Comparison of ENCODE assay signal across 8 mouse cellular contexts in genomic region chr2:3418883-3419431, GRCm38 (mm10). TPM values are rescaled to one million over a fixed set of nuclear protein-coding genes. Genes with fewer than 3 reads are reported as not detected.
DNase-seq lines count a peak whose midpoint lies in the region; ATAC-seq and TF ChIP-seq lines count a peak whose summit lies in the region.

No protein-coding gene starts in this region.

- 1% methylated on average over 38 of the region's 38 CpGs for WGBS in heart, embryonic 12.5 days
- under 1% methylated on average over 38 of the region's 38 CpGs for WGBS in kidney, postnatal 0 days
- WGBS in liver, embryonic 11.5 days: 3% methylated on average over 38 of the region's 38 CpGs
- WGBS in stomach, embryonic 14.5 days: 1% methylated on average over 38 of the region's 38 CpGs

- no peaks in the 10 kb centered on the region for H3K36me3 ChIP-seq in heart, embryonic 12.5 days
- H3K36me3 ChIP-seq in kidney, postnatal 0 days (ENCODE audit: insufficient read depth, low read length): no peaks in the 10 kb centered on the region
- H3K36me3 ChIP-seq in liver, embryonic 11.5 days (ENCODE audit: control insufficient read depth, insufficient read depth, low read length): no peaks in the 10 kb centered on the region
- H3K36me3 ChIP-seq in stomach, embryonic 14.5 days (ENCODE audit: control insufficient read depth, insufficient read depth, low read length): no peaks in the 10 kb centered on the region

- peaks cover 19% of the 10 kb centered on the region for H3K27me3 ChIP-seq in heart, embryonic 12.5 days (replicated peaks)
- no peaks in the 10 kb centered on the region for H3K27me3 ChIP-seq in kidney, postnatal 0 days (ENCODE audit: insufficient read depth, low read length)
- H3K27me3 ChIP-seq in liver, embryonic 11.5 days (replicated peaks; ENCODE audit: control insufficient read depth, insufficient read depth, low read length): no peaks in the 10 kb centered on the region; the same call in 1 of the 2 replicates
- no peaks in the 10 kb centered on the region for H3K27me3 ChIP-seq in stomach, embryonic 14.5 days (ENCODE audit: control insufficient read depth, insufficient read depth, low read length)

- peak; percentile 99 for DNase-seq in B cell, adult 2 months
- peak; percentile 94 for DNase-seq in brain, adult 2 months (ENCODE audit: low read depth, low spot score)
- DNase-seq in kidney, postnatal 0 days (ENCODE audit: low spot score): peak; percentile 95
- DNase-seq in liver, embryonic 11.5 days (ENCODE audit: low spot score): peak; percentile 91
- peak; percentile 95 for DNase-seq in naive thymus-derived CD4-positive, alpha-beta T cell, adult 2 months (ENCODE audit: low read depth)

- no peaks in the 10 kb centered on the region for H3K4me1 ChIP-seq in heart, embryonic 12.5 days (replicated peaks)
- H3K4me1 ChIP-seq in kidney, postnatal 0 days (replicated peaks; ENCODE audit: insufficient read depth, low read length): no peaks in the 10 kb centered on the region
- no peaks in the 10 kb centered on the region for H3K4me1 ChIP-seq in liver, embryonic 11.5 days (replicated peaks; ENCODE audit: control insufficient read depth, insufficient read depth, low read length)
- 0 out of 2 replicates have a peak, but pooled peaks cover 4% of the 10 kb centered on the region for H3K4me1 ChIP-seq in stomach, embryonic 14.5 days (ENCODE audit: control insufficient read depth, insufficient read depth, low read length)

- 0 out of 2 replicates have a peak, but pooled peaks have one; percentile 13 for TF ChIP-seq CTCF in kidney, postnatal 0 days (IDR thresholded peaks at IDR 0.05; ENCODE audit: low read depth)

- H3K9ac ChIP-seq in heart, embryonic 12.5 days: peak overlapping the region; percentile 67
- no peak overlapping the region for H3K9ac ChIP-seq in kidney, postnatal 0 days (ENCODE audit: low read depth, low read length)
- H3K9ac ChIP-seq in liver, embryonic 11.5 days (ENCODE audit: low read depth, low read length): peak overlapping the region; percentile 37; the same call in 1 of the 2 replicates
- no peak overlapping the region for H3K9ac ChIP-seq in stomach, embryonic 14.5 days (replicated peaks; ENCODE audit: low read depth, low read length)

- H3K27ac ChIP-seq in heart, embryonic 12.5 days (ENCODE audit: poor library complexity, severe bottlenecking): no peak overlapping the region
- H3K27ac ChIP-seq in kidney, postnatal 0 days: no peak overlapping the region
- no peak overlapping the region for H3K27ac ChIP-seq in liver, embryonic 11.5 days (ENCODE audit: low read depth, low read length)
- H3K27ac ChIP-seq in stomach, embryonic 14.5 days (ENCODE audit: low read length): no peak overlapping the region

- peak overlapping the region; percentile 60 for H3K4me3 ChIP-seq in heart, embryonic 12.5 days
- H3K4me3 ChIP-seq in kidney, postnatal 0 days (replicated peaks; ENCODE audit: low read depth, low read length): peak overlapping the region; percentile 39
- H3K4me3 ChIP-seq in liver, embryonic 11.5 days (ENCODE audit: low read depth, low read length): peak overlapping the region; percentile 55
- H3K4me3 ChIP-seq in stomach, embryonic 14.5 days (ENCODE audit: low read depth, low read length): peak overlapping the region; percentile 49

- ATAC-seq in erythroblast, adult 5-6 weeks (replicated peaks; ENCODE audit: low FRiP score, poor library complexity, severe bottlenecking): peak; percentile 82
- ATAC-seq in heart, embryonic 12.5 days (ENCODE audit: insufficient number of reproducible peaks, low FRiP score): peak; percentile 97
- ATAC-seq in kidney, postnatal 0 days (replicated peaks; ENCODE audit: low FRiP score, low read depth): peak; percentile 95
- peak; percentile 90 for ATAC-seq in liver, embryonic 11.5 days (replicated peaks; ENCODE audit: low FRiP score)
- peak; percentile 96 for ATAC-seq in stomach, embryonic 14.5 days (ENCODE audit: insufficient number of reproducible peaks, insufficient read depth, low FRiP score, low read depth)

- H3K4me2 ChIP-seq in heart, embryonic 12.5 days: peak overlapping the region; percentile 92
- peak overlapping the region; percentile 66 for H3K4me2 ChIP-seq in kidney, postnatal 0 days (ENCODE audit: low read length)
- H3K4me2 ChIP-seq in liver, embryonic 11.5 days: peak overlapping the region; percentile 88
- peak overlapping the region; percentile 63 for H3K4me2 ChIP-seq in stomach, embryonic 14.5 days (replicated peaks; ENCODE audit: low read depth, low read length)

- no peaks in the 10 kb centered on the region for H3K9me3 ChIP-seq in heart, embryonic 12.5 days (replicated peaks)
- no peaks in the 10 kb centered on the region for H3K9me3 ChIP-seq in kidney, postnatal 0 days (replicated peaks; ENCODE audit: low read length)
- H3K9me3 ChIP-seq in liver, embryonic 11.5 days (ENCODE audit: control insufficient read depth, low read length): no peaks in the 10 kb centered on the region
- no peaks in the 10 kb centered on the region for H3K9me3 ChIP-seq in stomach, embryonic 14.5 days (ENCODE audit: control insufficient read depth, low read depth, low read length)

RNA-seq across cellular contexts. Expression of gene Meig1, which starts 3.5 kb away (rescaled TPM):
- total RNA-seq in erythroblast, adult 5-6 weeks (2015; ENCODE audit: low replicate concordance): not detected in 2 replicates
- not detected in 2 replicates for total RNA-seq in erythroblast, adult 5-6 weeks (2017; ENCODE audit: low replicate concordance)
- polyA plus RNA-seq in heart, embryonic 12.5 days (2016; fragmentation: Nextera tagmentation; extraction: Ambion mirVana): not detected in 2 replicates
- polyA plus RNA-seq in kidney, postnatal 0 days (2015; fragmentation: Nextera tagmentation; extraction: Ambion mirVana): 0.33 and 0.51 TPM in 2 replicates
- polyA plus RNA-seq in liver, embryonic 11.5 days (2014; fragmentation: Nextera tagmentation; extraction: Ambion mirVana): not detected in 2 replicates
- not detected in 2 replicates for polyA plus RNA-seq in stomach, embryonic 14.5 days (2014; fragmentation: Nextera tagmentation; extraction: Ambion mirVana)

RNA-seq across cellular contexts. Expression of gene Dclre1c, which starts 5.0 kb away (rescaled TPM):
- total RNA-seq in erythroblast, adult 5-6 weeks (2015; ENCODE audit: low replicate concordance): 10.2 and 14.8 TPM in 2 replicates
- total RNA-seq in erythroblast, adult 5-6 weeks (2017; ENCODE audit: low replicate concordance): 7.7 and 11.7 TPM in 2 replicates
- 4.4 and 4.6 TPM in 2 replicates for polyA plus RNA-seq in heart, embryonic 12.5 days (2016; fragmentation: Nextera tagmentation; extraction: Ambion mirVana)
- 3.5 and 4.1 TPM in 2 replicates for polyA plus RNA-seq in kidney, postnatal 0 days (2015; fragmentation: Nextera tagmentation; extraction: Ambion mirVana)
- 10.6 TPM in 2 replicates for polyA plus RNA-seq in liver, embryonic 11.5 days (2014; fragmentation: Nextera tagmentation; extraction: Ambion mirVana)
- polyA plus RNA-seq in stomach, embryonic 14.5 days (2014; fragmentation: Nextera tagmentation; extraction: Ambion mirVana): 6.4 and 9.6 TPM in 2 replicates

RNA-seq across cellular contexts. Expression of gene Olah, which starts 21.9 kb away (rescaled TPM):
- not detected in 2 replicates for total RNA-seq in erythroblast, adult 5-6 weeks (2015; ENCODE audit: low replicate concordance)
- not detected in 2 replicates for total RNA-seq in erythroblast, adult 5-6 weeks (2017; ENCODE audit: low replicate concordance)
- polyA plus RNA-seq in heart, embryonic 12.5 days (2016; fragmentation: Nextera tagmentation; extraction: Ambion mirVana): not detected in 2 replicates
- polyA plus RNA-seq in kidney, postnatal 0 days (2015; fragmentation: Nextera tagmentation; extraction: Ambion mirVana): not detected in 2 replicates
- polyA plus RNA-seq in liver, embryonic 11.5 days (2014; fragmentation: Nextera tagmentation; extraction: Ambion mirVana): not detected in 2 replicates
- not detected in 2 replicates for polyA plus RNA-seq in stomach, embryonic 14.5 days (2014; fragmentation: Nextera tagmentation; extraction: Ambion mirVana)

RNA-seq across cellular contexts. Expression of gene Suv39h2, which starts 55.9 kb away (rescaled TPM):
- 4.0 and 14.2 TPM in 2 replicates for total RNA-seq in erythroblast, adult 5-6 weeks (2015; ENCODE audit: low replicate concordance)
- 4.2 and 8.6 TPM in 2 replicates for total RNA-seq in erythroblast, adult 5-6 weeks (2017; ENCODE audit: low replicate concordance)
- 11.6 and 11.9 TPM in 2 replicates for polyA plus RNA-seq in heart, embryonic 12.5 days (2016; fragmentation: Nextera tagmentation; extraction: Ambion mirVana)
- 9.5 TPM in 2 replicates for polyA plus RNA-seq in kidney, postnatal 0 days (2015; fragmentation: Nextera tagmentation; extraction: Ambion mirVana)
- polyA plus RNA-seq in liver, embryonic 11.5 days (2014; fragmentation: Nextera tagmentation; extraction: Ambion mirVana): 17.6 and 19.3 TPM in 2 replicates
- polyA plus RNA-seq in stomach, embryonic 14.5 days (2014; fragmentation: Nextera tagmentation; extraction: Ambion mirVana): 16.8 and 17.9 TPM in 2 replicates

Comparison
In these comparisons a context has a peak if more than half of its experiments do, and no peak if none do; other contexts are left out.
1. H3K9ac ChIP-seq: peak in heart, embryonic 12.5 days (single experiment) and liver, embryonic 11.5 days (single experiment); none in kidney, postnatal 0 days (single experiment) and stomach, embryonic 14.5 days (single experiment).
2. Peak in every context shown above with its lines, with median percentiles within 50 percentile points of each other: DNase-seq, ATAC-seq, H3K4me2 ChIP-seq and H3K4me3 ChIP-seq.